8 mouse cellular contexts compared by ENCODE assay signal in the genomic region with DNA sequence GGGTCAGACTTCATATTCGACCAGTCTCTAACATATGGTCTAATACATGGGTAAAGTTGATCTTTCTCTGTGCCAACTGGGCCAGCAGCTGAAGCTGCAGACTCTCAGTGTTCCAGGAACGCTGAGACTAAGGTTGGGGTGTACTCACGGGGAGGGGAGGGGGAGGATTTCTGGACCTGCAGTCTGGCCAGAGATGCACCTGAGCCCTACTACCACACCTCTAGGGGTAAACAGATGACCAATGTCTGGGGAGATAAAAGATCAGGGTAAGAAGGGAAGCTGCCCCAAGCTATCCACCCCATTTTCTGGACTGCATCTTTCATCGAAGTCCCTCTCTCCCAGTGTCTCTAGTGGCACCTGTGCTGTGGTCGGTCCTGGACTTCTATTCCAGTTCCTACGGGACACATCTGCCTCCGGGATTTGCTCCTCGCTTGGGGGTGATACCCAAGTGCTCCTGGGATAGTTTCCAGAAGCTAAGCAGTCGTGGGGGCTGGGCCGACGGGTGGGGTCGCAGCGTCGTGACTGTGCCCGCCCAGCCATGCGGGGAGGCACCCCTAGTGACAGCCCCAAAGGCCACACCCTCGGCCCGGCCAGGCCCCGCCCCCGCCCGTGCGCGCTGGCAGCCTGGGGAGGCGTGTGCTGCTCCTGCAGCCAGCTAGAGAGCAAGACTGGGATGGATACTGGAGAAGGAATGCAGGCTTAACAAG. TPM values are rescaled to one million over a fixed set of nuclear protein-coding genes. Genes with fewer than 3 reads are reported as not detected.
DNase-seq lines count a peak whose midpoint lies in the region; ATAC-seq lines count a peak whose summit lies in the region.

Gene Kcna4, plus strand, starts transcription at position 650 of the 707 bp plus-strand sequence.

- H3K4me2 ChIP-seq in intestine, embryonic 14.5 days (ENCODE audit: low read length), result peak within 1 kb of the TSS; percentile 69
- H3K4me2 ChIP-seq in limb, embryonic 11.5 days (ENCODE audit: low read depth, severe bottlenecking), result peak within 1 kb of the TSS; percentile 75
- peak within 1 kb of the TSS; percentile 93 for H3K4me2 ChIP-seq in neural tube, embryonic 12.5 days (replicated peaks)

- no peaks in the 10 kb centered on the region for H3K9me3 ChIP-seq in intestine, embryonic 14.5 days (ENCODE audit: control insufficient read depth, low read length)
- H3K9me3 ChIP-seq in limb, embryonic 11.5 days (ENCODE audit: control insufficient read depth, low read length), result no peaks in the 10 kb centered on the region
- no peaks in the 10 kb centered on the region for H3K9me3 ChIP-seq in neural tube, embryonic 12.5 days

- peak within 1 kb of the TSS; percentile 32 for H3K4me3 ChIP-seq in intestine, embryonic 14.5 days (ENCODE audit: low read depth, low read length)
- peak within 1 kb of the TSS; percentile 26 for H3K4me3 ChIP-seq in limb, embryonic 11.5 days (ENCODE audit: low read depth, low read length)
- peak within 1 kb of the TSS; percentile 43 for H3K4me3 ChIP-seq in neural tube, embryonic 12.5 days

- H3K27me3 ChIP-seq in intestine, embryonic 14.5 days (replicated peaks; ENCODE audit: control insufficient read depth, insufficient read depth, low read length), result peaks cover 35% of the 10 kb centered on the region
- peaks cover 11% of the 10 kb centered on the region; the same call in 1 of the 2 replicates for H3K27me3 ChIP-seq in limb, embryonic 11.5 days (ENCODE audit: control insufficient read depth, insufficient read depth, low read length)
- no peaks in the 10 kb centered on the region for H3K27me3 ChIP-seq in neural tube, embryonic 12.5 days (replicated peaks)

- peak within 1 kb of the TSS; percentile 10; the same call in 1 of the 2 replicates for H3K9ac ChIP-seq in intestine, embryonic 14.5 days (ENCODE audit: low read length)
- no peak within 1 kb of the TSS for H3K9ac ChIP-seq in limb, embryonic 11.5 days (ENCODE audit: low read length)
- peak within 1 kb of the TSS; percentile 48; the same call in 1 of the 2 replicates for H3K9ac ChIP-seq in neural tube, embryonic 12.5 days

- ATAC-seq in intestine, embryonic 14.5 days (replicated peaks; ENCODE audit: low FRiP score, low TSS enrichment, low read depth), result peak; percentile 95
- ATAC-seq in limb, embryonic 11.5 days (ENCODE audit: insufficient number of reproducible peaks, low FRiP score, low TSS enrichment, low read depth), result peak; percentile 89
- peak; percentile 96 for ATAC-seq in neural tube, embryonic 12.5 days (ENCODE audit: low FRiP score, low read depth)

- DNase-seq in layer of hippocampus, adult 11-12 months (ENCODE audit: low spot score), result peak; percentile 69
- no peak for DNase-seq in layer of hippocampus, adult 9-10 months (ENCODE audit: low spot score)
- peak; percentile 57 to 75 for DNase-seq in cerebellum, postnatal 25 days
- DNase-seq in frontal cortex, postnatal 36 days (ENCODE audit: low spot score in 2 of 2), result peak; percentile 76 to 78
- peak; percentile 66 for DNase-seq in intestine, embryonic 14.5 days (ENCODE audit: low spot score)
- peak; percentile 73 for DNase-seq in limb, embryonic 11.5 days (ENCODE audit: low spot score)
- no peak for DNase-seq in thymus, postnatal 25 days

- H3K27ac ChIP-seq in intestine, embryonic 14.5 days (ENCODE audit: low read depth), result no peak within 1 kb of the TSS
- H3K27ac ChIP-seq in limb, embryonic 11.5 days (replicated peaks; ENCODE audit: low read depth, low read length), result no peak within 1 kb of the TSS
- no peak within 1 kb of the TSS for H3K27ac ChIP-seq in neural tube, embryonic 12.5 days

- peaks cover 3% of the 10 kb centered on the region; the same call in 1 of the 2 replicates for H3K4me1 ChIP-seq in intestine, embryonic 14.5 days (replicated peaks; ENCODE audit: control insufficient read depth, insufficient read depth, low read length)
- H3K4me1 ChIP-seq in limb, embryonic 11.5 days (ENCODE audit: control insufficient read depth, insufficient read depth, low read length), result no peaks in the 10 kb centered on the region
- H3K4me1 ChIP-seq in neural tube, embryonic 12.5 days, result peaks cover 3% of the 10 kb centered on the region; the same call in 1 of the 2 replicates

- 5% methylated on average over 24 of the region's 24 CpGs for WGBS in intestine, embryonic 14.5 days
- WGBS in limb, embryonic 11.5 days, result 6% methylated on average over 24 of the region's 24 CpGs
- WGBS in neural tube, embryonic 12.5 days, result 5% methylated on average over 24 of the region's 24 CpGs

- H3K36me3 ChIP-seq in intestine, embryonic 14.5 days (ENCODE audit: control insufficient read depth, insufficient read depth, low read length), result no peaks in the 10 kb centered on the region
- no peaks in the 10 kb centered on the region for H3K36me3 ChIP-seq in limb, embryonic 11.5 days (ENCODE audit: control insufficient read depth, insufficient read depth, low read length)
- H3K36me3 ChIP-seq in neural tube, embryonic 12.5 days, result no peaks in the 10 kb centered on the region

RNA-seq across cellular contexts. Expression of gene Kcna4, which starts in this region (rescaled TPM):
- 0.57 and 0.99 TPM in 2 replicates for polyA plus RNA-seq in intestine, embryonic 14.5 days (2014; fragmentation: Nextera tagmentation; extraction: Ambion mirVana)
- 0.09 TPM in 2 replicates for polyA plus RNA-seq in limb, embryonic 11.5 days (2014; fragmentation: Nextera tagmentation; extraction: Ambion mirVana)
- polyA plus RNA-seq in neural tube, embryonic 12.5 days (2016; fragmentation: Nextera tagmentation; extraction: Ambion mirVana), result 1.6 TPM in 2 replicates

Comparison
In these comparisons a context has a peak if more than half of its experiments do, and no peak if none do; other contexts are left out.
1. DNase-seq: peak in layer of hippocampus, adult 11-12 months (single experiment), cerebellum, postnatal 25 days (2 of 2) and frontal cortex, postnatal 36 days (2 of 2); none in layer of hippocampus, adult 9-10 months (single experiment) and thymus, postnatal 25 days (single experiment).
2. Peak in DNase-seq, ATAC-seq, H3K4me3 ChIP-seq, H3K9ac ChIP-seq and H3K4me2 ChIP-seq in intestine, embryonic 14.5 days; RNA of the gene not detected or under 1 TPM.
3. Peak in DNase-seq, ATAC-seq, H3K4me3 ChIP-seq and H3K4me2 ChIP-seq in limb, embryonic 11.5 days; RNA of the gene not detected or under 1 TPM.
4. Peak in every context shown above with its lines, with median percentiles within 50 percentile points of each other: ATAC-seq, H3K4me2 ChIP-seq and H3K4me3 ChIP-seq.